Mouse (Mus musculus): ENCODE measurements around the gene Tada3.

DNA sequence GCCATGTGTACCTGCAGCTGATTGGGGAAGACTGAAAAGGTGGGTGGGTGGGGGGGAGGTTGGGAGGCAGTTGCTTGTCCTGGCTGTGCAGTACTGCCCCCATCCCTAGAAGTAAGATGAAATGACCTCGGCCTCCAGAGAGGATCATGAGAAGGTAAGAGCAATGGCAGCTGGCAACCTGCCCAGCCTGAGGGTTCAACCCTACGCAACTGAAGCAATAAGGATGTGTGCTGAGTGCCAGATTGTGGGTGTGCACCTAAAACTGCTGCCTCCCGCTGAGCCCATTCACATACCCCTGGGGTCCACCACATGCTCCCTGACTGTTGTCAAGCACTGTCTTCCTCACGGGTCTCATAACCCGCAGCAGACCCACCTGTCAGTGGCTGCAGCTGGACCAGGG, 38.7 kb upstream of the Tada3 start:
- TF ChIP-seq POLR2A (IDR thresholded peaks at IDR 0.05; ENCODE audit: borderline replicate concordance, extremely low read depth, low read depth, low read length) (no peak), CTCF (IDR thresholded peaks at IDR 0.05; ENCODE audit: insufficient read depth, low read length) (no peak)

Data from lung, adult 2 months (tissue).